Mouse (Mus musculus): ENCODE results near the gene Bclaf1. TPM values are rescaled to one million over a fixed set of nuclear protein-coding genes. Genes with fewer than 3 reads are reported as not detected.
A peak's percentile ranks its signal among the peaks of the same experiment; 100 is the strongest.

Bclaf1 gene
- polyA plus RNA-seq, 1 experiment from 2014 or later = 113 TPM

- Histone ChIP-seq H3K27ac (replicated peaks; ENCODE audit: low read depth, low read length) (no peak within 1 kb of the TSS; the same call in 1 of the 2 replicates), H3K4me1 (ENCODE audit: control insufficient read depth, insufficient read depth, low read length) (no peaks in the 10 kb centered on the region; the same call in 1 of the 2 replicates), H3K36me3 (ENCODE audit: control insufficient read depth, insufficient read depth, low read length) (peaks cover 30% of the 10 kb centered on the region), H3K9ac (ENCODE audit: low read depth, low read length) (peak within 1 kb of the TSS; percentile 55), H3K4me3 (ENCODE audit: low read depth, low read length) (peak within 1 kb of the TSS; percentile 52), H3K4me2 (ENCODE audit: low read depth, low read length) (peak within 1 kb of the TSS; percentile 70), H3K9me3 (ENCODE audit: control insufficient read depth, low read length) (no peaks in the 10 kb centered on the region), H3K27me3 (replicated peaks; ENCODE audit: control insufficient read depth, insufficient read depth, low read length) (no peaks in the 10 kb centered on the region)
- peak; percentile 97 for DNase-seq (ENCODE audit: low spot score)
- WGBS = 2% methylated on average over 34 of the region's 58 CpGs
- ATAC-seq (ENCODE audit: low read depth) = peak; percentile 96
Measured at GRCm38 (mm10) chr10:20347285-20348214, 35.3 kb downstream of the Bclaf1 start, which contains the start of gene Mtfr2. Mtfr2 (plus strand) TSS chr10:20347770.

- no peak for ATAC-seq (ENCODE audit: low read depth)
- no peaks in the 10 kb centered on the region for H3K27me3 ChIP-seq (replicated peaks; ENCODE audit: control insufficient read depth, insufficient read depth, low read length)
- no peak overlapping the region for H3K27ac ChIP-seq (replicated peaks; ENCODE audit: low read depth, low read length)
- H3K4me2 ChIP-seq (ENCODE audit: low read depth, low read length) = peak overlapping the region; percentile 70
- H3K9me3 ChIP-seq (ENCODE audit: control insufficient read depth, low read length) = no peaks in the 10 kb centered on the region
- H3K4me1 ChIP-seq (ENCODE audit: control insufficient read depth, insufficient read depth, low read length) = no peaks in the 10 kb centered on the region; the same call in 1 of the 2 replicates
- H3K4me3 ChIP-seq (ENCODE audit: low read depth, low read length) = no peak overlapping the region
- WGBS = 93% methylated on average over 2 of the region's 2 CpGs
- no peak for DNase-seq (ENCODE audit: low spot score)
- no peak overlapping the region for H3K9ac ChIP-seq (ENCODE audit: low read depth, low read length)
- H3K36me3 ChIP-seq (ENCODE audit: control insufficient read depth, insufficient read depth, low read length) = peaks cover 19% of the 10 kb centered on the region
Measured at GRCm38 (mm10) chr10:20348894-20349293, 36.6 kb downstream of the Bclaf1 start.

GRCm38 (mm10) chr10:20361542-20362449 lies 49.5 kb downstream of the Bclaf1 start:
- H3K27me3 ChIP-seq (replicated peaks; ENCODE audit: control insufficient read depth, insufficient read depth, low read length) = no peaks in the 10 kb centered on the region
- no peak overlapping the region for H3K27ac ChIP-seq (replicated peaks; ENCODE audit: low read depth, low read length)
- peak; percentile 79 for DNase-seq (ENCODE audit: low spot score)
- WGBS = 61% methylated on average over 10 of the region's 10 CpGs
- no peaks in the 10 kb centered on the region for H3K4me1 ChIP-seq (ENCODE audit: control insufficient read depth, insufficient read depth, low read length)
- no peak overlapping the region for H3K4me2 ChIP-seq (ENCODE audit: low read depth, low read length)
- H3K4me3 ChIP-seq (ENCODE audit: low read depth, low read length) = no peak overlapping the region
- H3K9me3 ChIP-seq (ENCODE audit: control insufficient read depth, low read length) = no peaks in the 10 kb centered on the region
- no peak for ATAC-seq (ENCODE audit: low read depth)
- 0 out of 2 replicates have a peak, but pooled peaks cover 8% of the 10 kb centered on the region for H3K36me3 ChIP-seq (ENCODE audit: control insufficient read depth, insufficient read depth, low read length)
- no peak overlapping the region for H3K9ac ChIP-seq (ENCODE audit: low read depth, low read length)

GRCm38 (mm10) chr10:20362450-20363118 lies 50.3 kb downstream of the Bclaf1 start:
- Histone ChIP-seq H3K9me3 (ENCODE audit: control insufficient read depth, low read length) (0 out of 2 replicates have a peak, but pooled peaks cover 2% of the 10 kb centered on the region), H3K4me1 (ENCODE audit: control insufficient read depth, insufficient read depth, low read length) (no peaks in the 10 kb centered on the region), H3K4me3 (ENCODE audit: low read depth, low read length) (no peak overlapping the region), H3K9ac (ENCODE audit: low read depth, low read length) (no peak overlapping the region), H3K27me3 (replicated peaks; ENCODE audit: control insufficient read depth, insufficient read depth, low read length) (no peaks in the 10 kb centered on the region), H3K27ac (replicated peaks; ENCODE audit: low read depth, low read length) (no peak overlapping the region), H3K36me3 (ENCODE audit: control insufficient read depth, insufficient read depth, low read length) (0 out of 2 replicates have a peak, but pooled peaks cover 8% of the 10 kb centered on the region), H3K4me2 (ENCODE audit: low read depth, low read length) (no peak overlapping the region)
- ATAC-seq (ENCODE audit: low read depth) = no peak
- no peak for DNase-seq (ENCODE audit: low spot score)
- WGBS = 79% methylated on average over 4 of the region's 4 CpGs

- DNase-seq (ENCODE audit: low spot score) (no peak), ATAC-seq (ENCODE audit: low read depth) (no peak)
- Histone ChIP-seq H3K36me3 (ENCODE audit: control insufficient read depth, insufficient read depth, low read length) (no peaks in the 10 kb centered on the region), H3K9me3 (ENCODE audit: control insufficient read depth, low read length) (peaks cover 9% of the 10 kb centered on the region; the same call in 1 of the 2 replicates), H3K27me3 (replicated peaks; ENCODE audit: control insufficient read depth, insufficient read depth, low read length) (no peaks in the 10 kb centered on the region), H3K4me2 (ENCODE audit: low read depth, low read length) (no peak overlapping the region), H3K27ac (replicated peaks; ENCODE audit: low read depth, low read length) (no peak overlapping the region), H3K4me3 (ENCODE audit: low read depth, low read length) (no peak overlapping the region), H3K4me1 (ENCODE audit: control insufficient read depth, insufficient read depth, low read length) (no peaks in the 10 kb centered on the region), H3K9ac (ENCODE audit: low read depth, low read length) (no peak overlapping the region)
- WGBS = 93% methylated on average over 5 of the region's 5 CpGs
Measured at GRCm38 (mm10) chr10:20372046-20372445, 59.8 kb downstream of the Bclaf1 start.

GRCm38 (mm10) chr10:20377621-20378020 lies 65.4 kb downstream of the Bclaf1 start:
- WGBS = 68% methylated on average over 9 of the region's 9 CpGs
- ATAC-seq (ENCODE audit: low read depth) (no peak), DNase-seq (ENCODE audit: low spot score) (no peak)
- Histone ChIP-seq H3K4me3 (ENCODE audit: low read depth, low read length) (no peak overlapping the region), H3K27ac (replicated peaks; ENCODE audit: low read depth, low read length) (no peak overlapping the region), H3K4me1 (ENCODE audit: control insufficient read depth, insufficient read depth, low read length) (no peaks in the 10 kb centered on the region), H3K27me3 (replicated peaks; ENCODE audit: control insufficient read depth, insufficient read depth, low read length) (no peaks in the 10 kb centered on the region), H3K4me2 (ENCODE audit: low read depth, low read length) (no peak overlapping the region), H3K9ac (ENCODE audit: low read depth, low read length) (no peak overlapping the region), H3K9me3 (ENCODE audit: control insufficient read depth, low read length) (no peaks in the 10 kb centered on the region), H3K36me3 (ENCODE audit: control insufficient read depth, insufficient read depth, low read length) (no peaks in the 10 kb centered on the region)

- no peaks in the 10 kb centered on the region for H3K9me3 ChIP-seq (ENCODE audit: control insufficient read depth, low read length)
Measured at GRCm38 (mm10) chr10:20379071-20379735, 66.9 kb downstream of the Bclaf1 start.

More at GRCm38 (mm10) chr10:20379071-20379735, 66.9 kb downstream of the Bclaf1 start:
- DNase-seq (ENCODE audit: low spot score) = peak; percentile 45
- Histone ChIP-seq H3K4me1 (ENCODE audit: control insufficient read depth, insufficient read depth, low read length) (no peaks in the 10 kb centered on the region), H3K4me2 (ENCODE audit: low read depth, low read length) (no peak overlapping the region), H3K27me3 (replicated peaks; ENCODE audit: control insufficient read depth, insufficient read depth, low read length) (no peaks in the 10 kb centered on the region), H3K4me3 (ENCODE audit: low read depth, low read length) (no peak overlapping the region), H3K36me3 (ENCODE audit: control insufficient read depth, insufficient read depth, low read length) (no peaks in the 10 kb centered on the region), H3K9ac (ENCODE audit: low read depth, low read length) (no peak overlapping the region), H3K27ac (replicated peaks; ENCODE audit: low read depth, low read length) (no peak overlapping the region)
- WGBS = 75% methylated on average over 9 of the region's 9 CpGs
- no peak for ATAC-seq (ENCODE audit: low read depth)
